Mouse (Mus musculus) intestine, embryonic 16.5 days (tissue): ENCODE measurements at regions not wholly inside any gene's neighbourhood (a gene's known extent, or its start where the extent isn't known, plus 50 kb on each side); places are given as distances from the start of the nearest gene placed in this dataset.

Source experiments
- ATAC-seq: fragments of 200-750 bp; cut with Nextera tagmentation; 2 replicates; pipeline ENCODE4 v1.8.0; 2017; ENCODE audit warnings: moderate TSS enrichment, moderate library complexity
- H3K27ac ChIP-seq: fragments of 300-500 bp; sonication (generic); 2 replicates; pipeline ENCODE4 v1.5.1; 2014; ENCODE audit warnings: mild to moderate bottlenecking, low read length
- H3K27me3 ChIP-seq: fragments of 300-500 bp; sonication (generic); replicated peaks from 2 replicates; pipeline ENCODE4 v1.6.1; 2014; ENCODE audit warnings: low read length, control low read depth, mixed read lengths; ENCODE audit not compliant: control insufficient read depth, insufficient read depth
- H3K36me3 ChIP-seq: fragments of 300-500 bp; sonication (generic); 2 replicates; pipeline ENCODE4 v1.6.1; 2014; ENCODE audit warnings: low read length, control low read depth; ENCODE audit not compliant: control insufficient read depth, insufficient read depth
- H3K4me1 ChIP-seq: fragments of 300-500 bp; sonication (generic); 2 replicates; pipeline ENCODE4 v1.6.1; 2014; ENCODE audit warnings: low read length, control low read depth, mixed read lengths; ENCODE audit not compliant: control insufficient read depth, insufficient read depth
- H3K4me2 ChIP-seq: fragments of 300-500 bp; sonication (generic); 2 replicates; pipeline ENCODE4 v1.6.1; 2014; ENCODE audit warnings: low read depth, low read length, control low read depth
- H3K4me3 ChIP-seq: fragments of 300-500 bp; sonication (generic); 2 replicates; pipeline ENCODE4 v1.5.1; 2014; ENCODE audit warnings: mild to moderate bottlenecking, low read length
- H3K9ac ChIP-seq: fragments of 300-500 bp; sonication (generic); 2 replicates; pipeline ENCODE4 v1.6.1; 2014; ENCODE audit warnings: low read depth, low read length
- H3K9me3 ChIP-seq: fragments of 300-500 bp; sonication (generic); 2 replicates; pipeline ENCODE4 v1.6.1; 2016; ENCODE audit warnings: low read length, control low read depth; ENCODE audit not compliant: control insufficient read depth
- WGBS: fragments of 180-500 bp; shearing (Covaris S2); extraction: QIAGEN DNeasy Blood & Tissue Kit; methylation state at CpG from one replicate; pipeline ENCODE4 v1.1.7; 2014; 5-methylcytosine and 5-hydroxymethylcytosine counted together

DNA sequence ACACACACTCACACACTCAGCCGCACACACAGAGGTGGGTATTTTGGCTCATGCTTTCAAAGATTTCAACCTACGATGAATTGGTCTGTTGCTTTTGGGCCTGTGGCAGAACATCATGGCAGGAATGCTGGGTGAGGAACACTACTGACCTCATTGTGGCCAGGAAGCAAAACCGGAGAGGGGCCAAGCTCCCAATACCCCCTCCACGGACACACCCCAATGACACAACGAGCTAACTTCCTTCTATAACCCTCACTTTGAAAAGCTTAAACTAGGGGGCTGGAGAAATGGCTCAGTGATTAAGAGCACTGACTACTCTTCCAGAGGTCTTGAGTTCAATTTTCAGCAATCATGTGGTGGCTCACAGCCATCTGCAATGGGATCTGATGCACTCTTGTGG lies 63.8 kb upstream of the Kcng1 start:
- 79% methylated on average over 5 of the region's 5 CpGs for WGBS
- Histone ChIP-seq H3K9ac (no peak overlapping the region), H3K4me2 (no peak overlapping the region), H3K4me1 (no peaks in the 10 kb centered on the region), H3K4me3 (no peak overlapping the region), H3K36me3 (no peaks in the 10 kb centered on the region), H3K27me3 (no peaks in the 10 kb centered on the region), H3K9me3 (peaks cover 3% of the 10 kb centered on the region; the same call in 1 of the 2 replicates), H3K27ac (no peak overlapping the region)
- ATAC-seq: no peak

- Histone ChIP-seq H3K36me3 (no peaks in the 10 kb centered on the region), H3K27me3 (no peaks in the 10 kb centered on the region), H3K9ac (no peak overlapping the region), H3K9me3 (peaks cover 3% of the 10 kb centered on the region; the same call in 1 of the 2 replicates), H3K27ac (no peak overlapping the region), H3K4me1 (no peaks in the 10 kb centered on the region), H3K4me2 (no peak overlapping the region), H3K4me3 (no peak overlapping the region)
- 57% methylated on average over 7 of the region's 7 CpGs for WGBS
- no peak for ATAC-seq
Observed at GRCm38 (mm10) chr2:168343705-168344104, 62.2 kb upstream of the Kcng1 start.

- 83% methylated on average over 6 of the region's 6 CpGs for WGBS
- H3K27ac ChIP-seq: no peak overlapping the region
- no peak overlapping the region for H3K4me2 ChIP-seq
- no peaks in the 10 kb centered on the region for H3K36me3 ChIP-seq
- H3K9ac ChIP-seq: no peak overlapping the region
- no peaks in the 10 kb centered on the region for H3K9me3 ChIP-seq
- H3K27me3 ChIP-seq: no peaks in the 10 kb centered on the region
- no peak for ATAC-seq
- H3K4me1 ChIP-seq: no peaks in the 10 kb centered on the region
- H3K4me3 ChIP-seq: no peak overlapping the region
Observed at GRCm38 (mm10) chr2:168338819-168339218, 57.3 kb upstream of the Kcng1 start.

GRCm38 (mm10) chr2:168338382-168338781 lies 56.8 kb upstream of the Kcng1 start:
- WGBS: 74% methylated on average over 4 of the region's 4 CpGs

DNA sequence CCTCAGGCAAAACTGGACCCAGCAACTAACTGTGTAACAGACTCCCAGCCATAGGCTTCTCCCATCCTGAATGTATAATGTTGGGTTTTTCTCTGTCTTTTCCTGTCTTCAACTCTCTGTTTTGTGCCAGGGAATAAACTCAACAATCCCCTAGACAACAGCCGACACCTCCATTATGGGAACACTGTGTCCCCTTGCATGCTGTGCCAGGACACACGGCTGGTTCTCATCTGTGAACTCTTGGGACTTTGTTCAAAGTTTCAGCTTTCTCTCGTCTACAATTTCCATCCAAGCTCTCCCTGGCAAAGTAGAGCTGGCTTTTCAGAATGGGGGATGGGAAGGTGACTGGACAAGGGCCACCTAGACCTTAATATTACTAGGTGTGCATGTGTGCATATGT lies 56.1 kb upstream of the Kcng1 start:
- Histone ChIP-seq H3K4me2 (no peak overlapping the region), H3K9ac (no peak overlapping the region), H3K4me1 (peaks cover 11% of the 10 kb centered on the region; the same call in 1 of the 2 replicates), H3K9me3 (no peaks in the 10 kb centered on the region), H3K36me3 (no peaks in the 10 kb centered on the region), H3K27ac (no peak overlapping the region), H3K27me3 (no peaks in the 10 kb centered on the region), H3K4me3 (no peak overlapping the region)
- no peak for ATAC-seq
- 63% methylated on average over 3 of the region's 3 CpGs for WGBS

More at GRCm38 (mm10) chr2:168338382-168338781, 56.8 kb upstream of the Kcng1 start:
- Histone ChIP-seq H3K27ac (no peak overlapping the region), H3K9me3 (no peaks in the 10 kb centered on the region), H3K27me3 (no peaks in the 10 kb centered on the region), H3K9ac (no peak overlapping the region), H3K4me3 (no peak overlapping the region), H3K4me2 (no peak overlapping the region), H3K4me1 (peaks cover 4% of the 10 kb centered on the region; the same call in 1 of the 2 replicates), H3K36me3 (no peaks in the 10 kb centered on the region)
- ATAC-seq: no peak

DNA sequence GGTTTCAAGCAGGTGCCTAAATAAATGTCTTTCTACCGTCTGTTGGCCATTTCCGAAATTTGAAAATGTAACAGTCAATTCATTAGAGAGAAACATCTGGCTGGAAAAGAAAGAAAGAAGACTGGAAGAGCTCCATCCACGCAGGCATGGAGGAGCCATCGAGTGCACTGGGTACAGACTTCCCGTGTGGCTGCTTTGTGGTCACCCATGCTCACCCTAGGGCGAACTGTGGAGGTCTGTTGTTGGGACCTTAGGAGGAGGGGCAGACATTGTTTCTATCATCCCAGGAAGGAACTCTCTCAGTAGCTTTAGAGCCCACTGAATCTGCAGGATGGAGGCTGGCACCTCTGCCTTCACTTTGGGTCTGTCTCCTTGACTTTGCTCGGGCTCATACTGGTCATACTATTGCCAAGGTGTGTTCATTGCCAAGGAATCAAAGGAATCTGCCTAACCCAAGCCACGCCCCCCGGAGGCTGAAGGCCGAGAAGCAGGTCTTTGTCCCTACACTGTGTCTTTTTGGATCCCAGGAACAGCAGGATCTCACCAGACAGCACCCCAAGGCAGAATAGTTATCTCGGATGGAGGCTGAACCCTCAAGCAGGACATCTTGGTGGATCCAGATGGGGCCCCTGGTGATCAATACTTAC lies 54.3 kb upstream of the Kcng1 start:
- Histone ChIP-seq H3K27ac (no peak overlapping the region), H3K9me3 (no peaks in the 10 kb centered on the region), H3K36me3 (no peaks in the 10 kb centered on the region), H3K27me3 (no peaks in the 10 kb centered on the region), H3K4me1 (peaks cover 11% of the 10 kb centered on the region; the same call in 1 of the 2 replicates), H3K9ac (no peak overlapping the region), H3K4me3 (no peak overlapping the region), H3K4me2 (no peak overlapping the region)
- no peak for ATAC-seq
- WGBS: 82% methylated on average over 11 of the region's 11 CpGs

- Histone ChIP-seq H3K27me3 (no peaks in the 10 kb centered on the region), H3K4me1 (peaks cover 11% of the 10 kb centered on the region; the same call in 1 of the 2 replicates), H3K36me3 (no peaks in the 10 kb centered on the region), H3K9me3 (no peaks in the 10 kb centered on the region), H3K4me2 (no peak overlapping the region), H3K4me3 (no peak overlapping the region), H3K9ac (no peak overlapping the region), H3K27ac (no peak overlapping the region)
- 27% methylated on average over 9 of the region's 9 CpGs for WGBS
- no peak for ATAC-seq
Observed at GRCm38 (mm10) chr2:168334241-168334588, 52.7 kb upstream of the Kcng1 start.

DNA sequence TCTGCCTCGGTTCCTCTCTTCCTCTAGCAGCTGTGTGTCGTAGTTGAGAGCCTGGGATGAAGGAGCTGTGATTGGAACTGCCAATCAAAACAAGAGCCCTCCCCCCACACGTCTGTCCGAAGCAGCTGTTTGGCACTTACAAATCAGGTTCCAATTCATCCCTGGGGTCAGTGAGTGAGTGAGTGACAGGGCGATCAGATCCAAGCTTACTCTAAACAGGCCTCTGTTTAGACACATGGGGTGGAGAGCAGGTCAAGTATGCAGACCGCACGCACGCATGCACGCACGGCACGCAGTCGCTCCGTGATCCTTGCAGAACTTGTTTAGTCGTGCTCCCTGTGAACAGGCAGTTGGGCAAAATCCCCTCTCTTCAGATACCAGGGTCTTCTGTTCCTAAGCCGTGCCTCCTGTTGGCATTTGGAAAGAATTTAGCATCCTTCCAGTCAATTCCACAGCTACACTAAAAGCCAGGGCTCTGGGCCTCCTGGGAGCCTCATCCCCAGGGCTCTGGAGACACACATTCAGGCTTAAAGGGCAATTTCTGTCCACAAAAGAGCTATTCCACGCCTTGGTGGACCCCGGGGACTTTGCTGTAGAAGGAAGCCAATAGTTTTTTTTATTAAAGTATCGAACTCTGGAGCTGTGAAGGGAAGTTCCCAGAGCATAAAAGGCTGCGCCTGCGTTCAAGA lies 52.2 kb upstream of the Kcng1 start:
- ATAC-seq: no peak; the same call in 1 of the 2 replicates
- no peak overlapping the region for H3K4me2 ChIP-seq

GRCm38 (mm10) chr2:168332972-168333371 lies 51.4 kb upstream of the Kcng1 start:
- H3K36me3 ChIP-seq: no peaks in the 10 kb centered on the region
- H3K9me3 ChIP-seq: no peaks in the 10 kb centered on the region
- WGBS: 26% methylated on average over 6 of the region's 6 CpGs
- H3K4me3 ChIP-seq: no peak overlapping the region
- H3K9ac ChIP-seq: no peak overlapping the region
- no peak overlapping the region for H3K4me2 ChIP-seq
- no peaks in the 10 kb centered on the region for H3K27me3 ChIP-seq
- no peak for ATAC-seq
- no peak overlapping the region for H3K27ac ChIP-seq
- H3K4me1 ChIP-seq: peaks cover 11% of the 10 kb centered on the region; the same call in 1 of the 2 replicates

More for the DNA sequence above, 52.2 kb upstream of the Kcng1 start:
- 48% methylated on average over 20 of the region's 20 CpGs for WGBS
- Histone ChIP-seq H3K27ac (0 out of 2 replicates have a peak overlapping the region, but pooled peaks have one; percentile 17), H3K9ac (no peak overlapping the region), H3K4me3 (no peak overlapping the region), H3K27me3 (no peaks in the 10 kb centered on the region), H3K36me3 (no peaks in the 10 kb centered on the region), H3K4me1 (peaks cover 11% of the 10 kb centered on the region; the same call in 1 of the 2 replicates), H3K9me3 (no peaks in the 10 kb centered on the region)
